Mouse (Mus musculus): ENCODE data around the gene Jsrp1. TPM values are rescaled to one million over a fixed set of nuclear protein-coding genes. Genes with fewer than 3 reads are reported as not detected.
A peak's percentile ranks its signal among the peaks of the same experiment; 100 is the strongest.

The Jsrp1 gene
- polyA plus RNA-seq (2014; fragmentation: Nextera tagmentation; extraction: Ambion mirVana), result 0.60 and 1.2 TPM in 2 replicates

DNA sequence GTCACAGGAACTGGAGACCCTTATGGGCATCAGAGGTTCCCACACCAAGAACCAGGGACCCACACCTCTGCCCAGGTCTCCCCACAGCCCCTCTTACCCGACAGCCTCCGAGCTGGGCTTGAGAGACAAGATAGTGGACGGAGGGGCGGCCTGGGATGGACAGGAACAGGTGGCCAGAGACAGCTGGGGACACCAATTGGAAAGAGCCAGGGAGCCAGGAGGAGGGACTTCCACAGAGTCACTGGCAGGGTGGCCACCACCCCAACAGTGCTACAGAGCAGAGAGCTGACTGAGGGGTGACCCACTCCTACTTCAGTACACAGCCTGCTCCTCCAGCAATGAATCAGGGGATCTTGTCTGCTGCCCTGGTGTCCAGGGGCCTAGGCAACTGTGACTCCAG, at the start of gene Jsrp1:
Gene Jsrp1 (minus strand): TSS at position 133 of the 400 bp plus-strand sequence.
- H3K4me1 ChIP-seq (ENCODE audit: control insufficient read depth, insufficient read depth, low read length), result 0 out of 2 replicates have a peak, but pooled peaks cover 1% of the 10 kb centered on the region
- H3K4me3 ChIP-seq (ENCODE audit: low read depth, low read length), result no peak within 1 kb of the TSS
- no peak within 1 kb of the TSS for H3K27ac ChIP-seq (replicated peaks; ENCODE audit: low read depth, low read length)
- DNase-seq (ENCODE audit: low spot score) (no peak), ATAC-seq (replicated peaks; ENCODE audit: insufficient number of reproducible peaks, low FRiP score, low TSS enrichment, low read depth) (no peak)
- WGBS, result 57% methylated on average over 4 of the region's 4 CpGs
- H3K9me3 ChIP-seq (replicated peaks; ENCODE audit: control insufficient read depth, low read length), result no peaks in the 10 kb centered on the region
- H3K9ac ChIP-seq (replicated peaks; ENCODE audit: low read length), result no peak within 1 kb of the TSS
- no peak within 1 kb of the TSS for H3K4me2 ChIP-seq (ENCODE audit: low read depth, low read length)
- no peaks in the 10 kb centered on the region for H3K36me3 ChIP-seq (replicated peaks; ENCODE audit: control insufficient read depth, insufficient read depth, low read depth, low read length)
- H3K27me3 ChIP-seq (ENCODE audit: control insufficient read depth, insufficient read depth, low read length), result peaks cover 3% of the 10 kb centered on the region; the same call in 1 of the 2 replicates

DNA sequence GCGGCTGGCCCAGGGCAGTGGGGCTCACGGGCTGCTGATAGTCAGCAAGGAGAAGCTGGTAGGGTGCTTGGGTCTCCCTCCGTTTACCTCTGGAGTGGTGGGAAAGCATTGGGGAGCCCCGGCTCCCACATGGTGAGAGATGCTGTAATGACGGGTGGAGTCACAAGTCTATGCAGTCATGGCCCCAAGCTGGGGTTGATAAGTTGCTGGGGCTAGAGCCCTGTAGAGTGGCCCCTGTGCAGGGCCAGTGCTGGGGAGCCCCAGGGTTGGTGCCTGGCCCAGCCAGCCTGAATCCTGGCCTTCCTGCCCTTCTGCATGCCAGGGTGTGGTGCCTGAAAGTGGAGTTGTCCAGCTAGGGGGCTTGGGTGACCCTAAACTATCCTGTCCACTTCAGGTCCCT, 49.0 kb upstream of the Jsrp1 start:
- no peaks in the 10 kb centered on the region for H3K27me3 ChIP-seq (ENCODE audit: control insufficient read depth, insufficient read depth, low read length)
- WGBS, result 95% methylated on average over 5 of the region's 5 CpGs
- no peak overlapping the region for H3K27ac ChIP-seq (replicated peaks; ENCODE audit: low read depth, low read length)
- H3K36me3 ChIP-seq (replicated peaks; ENCODE audit: control insufficient read depth, insufficient read depth, low read depth, low read length), result no peaks in the 10 kb centered on the region
- H3K4me2 ChIP-seq (ENCODE audit: low read depth, low read length), result no peak overlapping the region
- H3K4me1 ChIP-seq (ENCODE audit: control insufficient read depth, insufficient read depth, low read length), result no peaks in the 10 kb centered on the region
- ATAC-seq (replicated peaks; ENCODE audit: insufficient number of reproducible peaks, low FRiP score, low TSS enrichment, low read depth) (no peak), DNase-seq (ENCODE audit: low spot score) (no peak)
- no peaks in the 10 kb centered on the region for H3K9me3 ChIP-seq (replicated peaks; ENCODE audit: control insufficient read depth, low read length)
- H3K9ac ChIP-seq (replicated peaks; ENCODE audit: low read length), result no peak overlapping the region
- H3K4me3 ChIP-seq (ENCODE audit: low read depth, low read length), result no peak overlapping the region

DNA sequence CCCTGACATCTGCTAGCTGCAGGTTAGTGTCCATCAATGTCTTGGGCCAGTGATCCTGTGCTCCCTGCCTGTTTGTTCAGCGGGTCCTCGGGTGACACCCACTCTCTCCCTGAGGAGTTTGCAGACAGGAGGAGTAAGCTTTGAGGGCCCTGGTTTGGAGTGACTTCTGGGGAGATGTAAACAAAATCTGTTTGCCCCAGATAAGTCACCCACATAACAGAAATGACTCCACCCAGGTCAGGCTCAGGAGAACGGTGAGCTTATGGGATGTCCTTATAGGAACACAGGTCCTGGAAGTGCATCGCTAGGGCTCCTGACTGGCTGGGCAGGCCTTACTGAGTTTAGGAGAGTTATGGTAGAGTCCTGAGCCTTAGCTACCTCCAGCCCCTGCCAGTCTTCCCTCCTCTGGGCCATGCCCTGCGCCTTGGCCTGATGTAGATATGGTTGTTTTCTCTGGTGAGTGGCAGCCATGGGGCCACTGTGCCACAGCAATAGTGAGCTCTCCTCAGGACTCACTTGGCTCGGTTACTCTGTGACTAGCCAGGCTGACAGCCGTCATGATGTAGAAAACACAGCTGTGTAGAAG, 45.1 kb upstream of the Jsrp1 start:
- ATAC-seq (replicated peaks; ENCODE audit: insufficient number of reproducible peaks, low FRiP score, low TSS enrichment, low read depth), result no peak
- H3K27ac ChIP-seq (replicated peaks; ENCODE audit: low read depth, low read length), result no peak overlapping the region
- no peak overlapping the region for H3K4me3 ChIP-seq (ENCODE audit: low read depth, low read length)
- H3K9ac ChIP-seq (replicated peaks; ENCODE audit: low read length), result no peak overlapping the region
- no peak for DNase-seq (ENCODE audit: low spot score)
- H3K4me1 ChIP-seq (ENCODE audit: control insufficient read depth, insufficient read depth, low read length), result peaks cover 3% of the 10 kb centered on the region; the same call in 1 of the 2 replicates
- H3K36me3 ChIP-seq (replicated peaks; ENCODE audit: control insufficient read depth, insufficient read depth, low read depth, low read length), result no peaks in the 10 kb centered on the region
- no peak overlapping the region for H3K4me2 ChIP-seq (ENCODE audit: low read depth, low read length)
- H3K27me3 ChIP-seq (ENCODE audit: control insufficient read depth, insufficient read depth, low read length), result no peaks in the 10 kb centered on the region
- 75% methylated on average over 7 of the region's 7 CpGs for WGBS
- no peaks in the 10 kb centered on the region for H3K9me3 ChIP-seq (replicated peaks; ENCODE audit: control insufficient read depth, low read length)

DNA sequence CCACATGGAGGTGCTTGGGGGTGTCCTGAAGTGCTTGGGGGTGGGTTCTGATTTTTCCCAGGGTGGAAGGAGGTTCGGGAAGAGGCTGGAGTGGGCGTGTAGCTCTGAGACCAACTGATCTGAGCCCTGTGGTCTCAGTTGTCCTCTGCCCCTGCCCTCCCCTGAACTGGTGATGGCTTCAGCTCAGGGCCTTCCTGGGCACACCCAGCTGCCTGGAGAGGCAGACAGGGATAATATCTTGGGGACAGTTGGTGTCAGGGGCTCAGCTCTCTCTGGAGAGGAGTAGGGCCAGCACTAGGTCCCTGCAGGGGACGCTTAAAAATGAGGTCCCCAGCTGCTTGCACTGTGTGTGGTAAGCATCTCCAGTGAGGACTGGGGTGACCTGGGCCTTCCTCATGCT, 44.5 kb upstream of the Jsrp1 start:
- DNase-seq (ENCODE audit: low spot score) (no peak), ATAC-seq (replicated peaks; ENCODE audit: insufficient number of reproducible peaks, low FRiP score, low TSS enrichment, low read depth) (no peak)
- Histone ChIP-seq H3K4me1 (ENCODE audit: control insufficient read depth, insufficient read depth, low read length) (peaks cover 3% of the 10 kb centered on the region; the same call in 1 of the 2 replicates), H3K4me3 (ENCODE audit: low read depth, low read length) (no peak overlapping the region), H3K4me2 (ENCODE audit: low read depth, low read length) (no peak overlapping the region; the same call in 1 of the 2 replicates), H3K27ac (replicated peaks; ENCODE audit: low read depth, low read length) (peak overlapping the region; percentile 59; the same call in 1 of the 2 replicates), H3K36me3 (replicated peaks; ENCODE audit: control insufficient read depth, insufficient read depth, low read depth, low read length) (no peaks in the 10 kb centered on the region), H3K9ac (replicated peaks; ENCODE audit: low read length) (peak overlapping the region; percentile 22; the same call in 1 of the 2 replicates), H3K27me3 (ENCODE audit: control insufficient read depth, insufficient read depth, low read length) (no peaks in the 10 kb centered on the region), H3K9me3 (replicated peaks; ENCODE audit: control insufficient read depth, low read length) (no peaks in the 10 kb centered on the region)
- WGBS, result 41% methylated on average over 3 of the region's 3 CpGs

DNA sequence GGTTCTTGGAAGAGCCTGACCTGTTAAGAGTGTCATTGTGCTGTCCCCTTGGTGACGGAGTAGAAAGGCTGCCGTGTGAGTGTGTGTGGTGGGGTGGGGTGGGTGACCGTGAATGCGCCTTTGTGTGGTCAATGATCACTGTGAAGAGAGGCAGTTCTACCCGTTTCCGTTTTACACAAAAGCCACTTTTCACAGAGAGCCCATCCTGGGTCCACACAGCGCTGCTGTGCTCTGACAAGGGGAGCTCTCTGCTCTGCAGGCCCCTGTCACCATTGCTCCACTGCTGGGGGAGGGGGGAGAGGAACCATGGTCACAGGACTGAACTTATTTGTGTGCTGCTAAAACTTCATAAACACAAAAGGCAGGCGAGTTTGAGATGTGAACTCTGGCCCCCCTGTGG, 44.1 kb upstream of the Jsrp1 start:
- WGBS, result 34% methylated on average over 8 of the region's 8 CpGs
- no peak for ATAC-seq (replicated peaks; ENCODE audit: insufficient number of reproducible peaks, low FRiP score, low TSS enrichment, low read depth)
- H3K9ac ChIP-seq (replicated peaks; ENCODE audit: low read length), result peak overlapping the region; percentile 22; the same call in 1 of the 2 replicates
- peak overlapping the region; percentile 7; the same call in 1 of the 2 replicates for H3K4me2 ChIP-seq (ENCODE audit: low read depth, low read length)
- no peak overlapping the region for H3K4me3 ChIP-seq (ENCODE audit: low read depth, low read length)
- H3K27me3 ChIP-seq (ENCODE audit: control insufficient read depth, insufficient read depth, low read length), result no peaks in the 10 kb centered on the region
- peaks cover 3% of the 10 kb centered on the region; the same call in 1 of the 2 replicates for H3K4me1 ChIP-seq (ENCODE audit: control insufficient read depth, insufficient read depth, low read length)
- DNase-seq (ENCODE audit: low spot score), result no peak
- peak overlapping the region; percentile 59; the same call in 1 of the 2 replicates for H3K27ac ChIP-seq (replicated peaks; ENCODE audit: low read depth, low read length)
- peaks cover 1% of the 10 kb centered on the region; the same call in 1 of the 2 replicates for H3K36me3 ChIP-seq (replicated peaks; ENCODE audit: control insufficient read depth, insufficient read depth, low read depth, low read length)
- no peaks in the 10 kb centered on the region for H3K9me3 ChIP-seq (replicated peaks; ENCODE audit: control insufficient read depth, low read length)

DNA sequence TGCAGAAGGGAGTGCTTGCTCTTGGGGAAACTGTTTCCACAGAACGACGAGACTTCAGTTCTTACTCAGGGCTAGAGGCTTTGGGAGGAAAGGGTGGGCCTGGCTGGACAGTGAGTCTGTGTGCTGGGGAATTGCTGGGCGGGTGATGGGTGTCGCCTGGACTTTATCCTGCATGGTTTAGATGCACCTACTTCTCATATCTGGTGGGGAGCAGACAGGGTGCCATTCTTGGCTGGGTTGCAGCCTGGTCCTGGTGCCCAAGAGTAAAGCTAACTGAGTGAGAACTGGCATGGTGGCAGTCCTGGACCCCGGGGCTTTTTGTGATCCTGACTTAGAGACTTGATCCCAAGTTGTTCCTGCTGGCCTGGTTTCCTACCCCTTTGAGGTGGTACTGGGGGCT, 43.6 kb upstream of the Jsrp1 start:
- Histone ChIP-seq H3K9ac (replicated peaks; ENCODE audit: low read length) (peak overlapping the region; percentile 22; the same call in 1 of the 2 replicates), H3K27me3 (ENCODE audit: control insufficient read depth, insufficient read depth, low read length) (no peaks in the 10 kb centered on the region), H3K4me2 (ENCODE audit: low read depth, low read length) (peak overlapping the region; percentile 7), H3K27ac (replicated peaks; ENCODE audit: low read depth, low read length) (no peak overlapping the region), H3K36me3 (replicated peaks; ENCODE audit: control insufficient read depth, insufficient read depth, low read depth, low read length) (peaks cover 4% of the 10 kb centered on the region; the same call in 1 of the 2 replicates), H3K4me1 (ENCODE audit: control insufficient read depth, insufficient read depth, low read length) (peaks cover 3% of the 10 kb centered on the region; the same call in 1 of the 2 replicates), H3K9me3 (replicated peaks; ENCODE audit: control insufficient read depth, low read length) (no peaks in the 10 kb centered on the region), H3K4me3 (ENCODE audit: low read depth, low read length) (no peak overlapping the region)
- 67% methylated on average over 5 of the region's 5 CpGs for WGBS
- no peak for DNase-seq (ENCODE audit: low spot score)
- no peak for ATAC-seq (replicated peaks; ENCODE audit: insufficient number of reproducible peaks, low FRiP score, low TSS enrichment, low read depth)

DNA sequence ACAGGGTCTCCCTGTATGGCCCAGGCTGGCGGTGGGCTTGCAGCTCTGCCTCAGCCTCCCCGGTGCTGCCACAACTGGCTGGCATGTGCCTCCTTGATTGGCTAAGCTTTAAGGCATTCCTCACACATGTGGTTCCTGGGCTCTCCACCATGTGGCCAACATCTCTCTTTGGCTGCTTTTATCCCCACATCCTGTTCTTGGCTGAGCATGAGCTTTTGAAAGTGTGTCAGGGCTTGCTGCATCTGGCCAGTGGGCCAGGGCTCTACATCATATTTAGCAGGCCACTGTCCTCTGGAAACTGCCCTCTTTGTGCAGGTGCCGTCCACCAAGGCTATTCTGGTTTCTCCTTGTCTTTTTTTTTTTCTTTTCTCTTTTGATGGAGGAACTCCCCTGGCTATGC, 43.0 kb upstream of the Jsrp1 start:
- H3K27me3 ChIP-seq (ENCODE audit: control insufficient read depth, insufficient read depth, low read length), result no peaks in the 10 kb centered on the region
- no peak for ATAC-seq (replicated peaks; ENCODE audit: insufficient number of reproducible peaks, low FRiP score, low TSS enrichment, low read depth)
- peak overlapping the region; percentile 18; the same call in 1 of the 2 replicates for H3K9ac ChIP-seq (replicated peaks; ENCODE audit: low read length)
- peak; percentile 29 for DNase-seq (ENCODE audit: low spot score)
- peak overlapping the region; percentile 89; the same call in 1 of the 2 replicates for H3K4me3 ChIP-seq (ENCODE audit: low read depth, low read length)
- H3K36me3 ChIP-seq (replicated peaks; ENCODE audit: control insufficient read depth, insufficient read depth, low read depth, low read length), result peaks cover 4% of the 10 kb centered on the region
- no peaks in the 10 kb centered on the region for H3K9me3 ChIP-seq (replicated peaks; ENCODE audit: control insufficient read depth, low read length)
- H3K27ac ChIP-seq (replicated peaks; ENCODE audit: low read depth, low read length), result no peak overlapping the region
- 51% methylated on average over 3 of the region's 3 CpGs for WGBS
- H3K4me2 ChIP-seq (ENCODE audit: low read depth, low read length), result peak overlapping the region; percentile 95
- H3K4me1 ChIP-seq (ENCODE audit: control insufficient read depth, insufficient read depth, low read length), result peaks cover 3% of the 10 kb centered on the region; the same call in 1 of the 2 replicates

DNA sequence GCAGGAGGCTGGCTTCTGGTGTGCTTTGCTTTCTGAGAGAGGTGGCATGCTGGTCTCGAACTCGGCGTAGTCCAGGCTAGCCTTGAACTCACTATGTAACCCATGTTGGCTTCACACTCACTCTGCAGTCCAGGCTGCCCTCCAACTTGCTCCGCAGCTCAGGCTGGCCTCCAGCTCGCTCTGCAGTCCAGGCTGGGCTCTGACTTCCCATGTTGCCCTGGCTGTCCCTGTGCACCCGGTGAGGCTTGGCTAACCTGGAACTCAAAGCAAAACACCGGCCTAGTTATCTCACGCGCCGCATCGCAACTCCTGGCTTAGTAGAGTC, 42.4 kb upstream of the Jsrp1 start:
- H3K36me3 ChIP-seq (replicated peaks; ENCODE audit: control insufficient read depth, insufficient read depth, low read depth, low read length), result peaks cover 4% of the 10 kb centered on the region
- no peak overlapping the region for H3K27ac ChIP-seq (replicated peaks; ENCODE audit: low read depth, low read length)
- peaks cover 3% of the 10 kb centered on the region; the same call in 1 of the 2 replicates for H3K4me1 ChIP-seq (ENCODE audit: control insufficient read depth, insufficient read depth, low read length)
- peak overlapping the region; percentile 87 for H3K9ac ChIP-seq (replicated peaks; ENCODE audit: low read length)
- peak overlapping the region; percentile 95 for H3K4me2 ChIP-seq (ENCODE audit: low read depth, low read length)
- H3K4me3 ChIP-seq (ENCODE audit: low read depth, low read length), result peak overlapping the region; percentile 89
- DNase-seq (ENCODE audit: low spot score) (no peak), ATAC-seq (replicated peaks; ENCODE audit: insufficient number of reproducible peaks, low FRiP score, low TSS enrichment, low read depth) (no peak; the same call in 1 of the 2 replicates)
- H3K9me3 ChIP-seq (replicated peaks; ENCODE audit: control insufficient read depth, low read length), result no peaks in the 10 kb centered on the region
- no peaks in the 10 kb centered on the region for H3K27me3 ChIP-seq (ENCODE audit: control insufficient read depth, insufficient read depth, low read length)
- WGBS, result 16% methylated on average over 11 of the region's 11 CpGs

Measured in embryonic facial prominence, embryonic 11.5 days (tissue).